Mouse (Mus musculus) erythroblast, embryonic 14.5 days (primary cell): ENCODE results near the gene Rims1.

Experiments used
- GATA1 ChIP-seq: IDR thresholded peaks from 2 replicates; pipeline ENCODE4 v1.6.1; 2012; ENCODE audit warnings: low read length, inconsistent platforms, mixed read lengths
- TAL1 ChIP-seq: IDR thresholded peaks from 3 replicates; pipeline ENCODE4 v1.6.1; 2012; ENCODE audit warnings: low read length, inconsistent platforms, mixed read lengths

- TF ChIP-seq GATA1 (no peak), TAL1 (no peak)
These were observed 226.3 kb downstream of the Rims1 start for GRCm38 (mm10) chr1:22579470-22579869.
